Mouse (Mus musculus) gastrocnemius, adult 2 months (tissue): ENCODE results near the gene Gm36245. TPM values are rescaled to one million over a fixed set of nuclear protein-coding genes. Genes with fewer than 3 reads are reported as not detected.
"Not testable (repeated sequence)": the region's sequence is repeated elsewhere in the genome, so short reads cannot be mapped to it uniquely, and the experiment has no call there.

Experiments used
- DNase-seq: peaks from one replicate; pipeline ENCODE4 v3.0.0; 2022
- H3K27ac ChIP-seq: fragments of 200-600 bp; 2 replicates; pipeline ENCODE4 v1.8.1; 2022; ENCODE audit warnings: mild to moderate bottlenecking
- H3K4me3 ChIP-seq: fragments of 200-600 bp; 2 replicates; pipeline ENCODE4 v1.8.1; 2022; ENCODE audit warnings: mild to moderate bottlenecking, moderate library complexity
- CTCF ChIP-seq: fragments of 200-600 bp; IDR thresholded peaks from 2 replicates; pipeline ENCODE4 v1.8.1; 2022; ENCODE audit warnings: antibody characterized with exemption, mild to moderate bottlenecking, moderate library complexity
- intact Hi-C: fragments of 180-260 bp; cut with DNase I; formaldehyde crosslinking; loops from one replicate; pipeline ENCODE4 v1.15.1; 2025
- total RNA-seq, 2 experiments: library from RNA; stranded (reverse); gene quantifications; 2 replicates each; pipeline ENCODE4 v1.2.3; 2021

Gm36245 gene
- total RNA-seq, 2 experiments from 2014 or later, result not detected

- intact Hi-C loops, DNase-seq, H3K27ac ChIP-seq, H3K4me3 ChIP-seq: not testable (repeated sequence)
- peak; percentile 25; the same call in 1 of the 2 replicates for TF ChIP-seq CTCF
These were observed 29.6 kb downstream of the Gm36245 start for GRCm38 (mm10) chr15:77628647-77629046.

- H3K4me3 ChIP-seq, DNase-seq, H3K27ac ChIP-seq: not testable (repeated sequence)
- intact Hi-C loops, result loop anchor here (5.0 kb wide), 1 partner anchor 108 kb away; no protein-coding TSS in a partner anchor
These were observed 30.8 kb downstream of the Gm36245 start for GRCm38 (mm10) chr15:77629822-77630221.

GRCm38 (mm10) chr15:77643176-77643575 lies 44.1 kb downstream of the Gm36245 start, which contains the start of gene Apol11b:
TSS of gene Apol11b (minus strand) at chr15:77643286.
- intact Hi-C loops, result not testable (repeated sequence)

GRCm38 (mm10) chr15:77651143-77651542 lies 52.1 kb downstream of the Gm36245 start:
- intact Hi-C loops, result not testable (repeated sequence)

More at GRCm38 (mm10) chr15:77643176-77643575, 44.1 kb downstream of the Gm36245 start, which contains the start of gene Apol11b:
- not testable (repeated sequence) for H3K4me3 ChIP-seq, H3K27ac ChIP-seq, DNase-seq

More at GRCm38 (mm10) chr15:77651143-77651542, 52.1 kb downstream of the Gm36245 start:
- H3K27ac ChIP-seq, H3K4me3 ChIP-seq, DNase-seq: not testable (repeated sequence)

Other genes starting within 250 kb of the Gm36245 start
- gene Apol7a, start 200.1 kb upstream of the Gm36245 start, total RNA-seq, result 1 to 10 TPM in 1 of 2 experiments, under 1 TPM in 1; 0.31 to 1.2 TPM
- not detected for gene Apol9a, start 188.1 kb upstream of the Gm36245 start, total RNA-seq
- under 1 TPM; 0.20 to 0.99 TPM for gene Apol7b, start 151.8 kb upstream of the Gm36245 start, total RNA-seq
- not detected for gene Apol10a, start 122.2 kb upstream of the Gm36245 start, total RNA-seq
- not detected for gene Apol11a, start 91.0 kb upstream of the Gm36245 start, total RNA-seq
- gene Apol7c, start 65.9 kb upstream of the Gm36245 start, total RNA-seq, result not detected
- not detected for gene 1700025B11Rik, start 37.4 kb upstream of the Gm36245 start, total RNA-seq
- under 1 TPM; 0.36 TPM for gene Apol10b, start 3.1 kb upstream of the Gm36245 start, total RNA-seq
- under 1 TPM in 1 of 2 experiments, not detected in 1; 0.11 TPM for gene Apol11b, start 44.0 kb downstream of the Gm36245 start, total RNA-seq
- not detected for gene Apol7e, start 99.6 kb downstream of the Gm36245 start, total RNA-seq
- not detected for gene Apol9b, start 129.8 kb downstream of the Gm36245 start, total RNA-seq
- under 1 TPM; 0.08 to 0.31 TPM for gene Apol8, start 157.7 kb downstream of the Gm36245 start, total RNA-seq
- 10 to 100 TPM; 37.4 to 57.4 TPM for gene Myh9, start 242.9 kb downstream of the Gm36245 start, total RNA-seq